Mouse (Mus musculus): ENCODE results near the gene Zfp513. TPM values are rescaled to one million over a fixed set of nuclear protein-coding genes. Genes with fewer than 3 reads are reported as not detected.

Zfp513 gene
- total RNA-seq, 1 experiment from 2014 or later: 5.8 TPM

- ATAC-seq (replicated peaks; ENCODE audit: low read depth, poor library complexity, severe bottlenecking): no peak
These were observed 911 bp downstream of the Zfp513 start for GRCm38 (mm10) chr5:31201042-31201741.

- ATAC-seq (replicated peaks; ENCODE audit: low read depth, poor library complexity, severe bottlenecking): no peak
These were observed 1.8 kb downstream of the Zfp513 start for GRCm38 (mm10) chr5:31200327-31200768.

GRCm38 (mm10) chr5:31199893-31200292, 2.2 kb downstream of the Zfp513 start:
- ATAC-seq (replicated peaks; ENCODE audit: low read depth, poor library complexity, severe bottlenecking): no peak

- no peak for ATAC-seq (replicated peaks; ENCODE audit: low read depth, poor library complexity, severe bottlenecking)
These were observed 2.7 kb downstream of the Zfp513 start for GRCm38 (mm10) chr5:31199321-31199892.

- no peak for ATAC-seq (replicated peaks; ENCODE audit: low read depth, poor library complexity, severe bottlenecking)
These were observed 3.3 kb downstream of the Zfp513 start for GRCm38 (mm10) chr5:31198616-31199320.

GRCm38 (mm10) chr5:31198170-31198569, 3.9 kb downstream of the Zfp513 start:
- ATAC-seq (replicated peaks; ENCODE audit: low read depth, poor library complexity, severe bottlenecking): no peak

GRCm38 (mm10) chr5:31197072-31197471, 5.0 kb downstream of the Zfp513 start:
- ATAC-seq (replicated peaks; ENCODE audit: low read depth, poor library complexity, severe bottlenecking): no peak

- no peak for ATAC-seq (replicated peaks; ENCODE audit: low read depth, poor library complexity, severe bottlenecking)
These were observed 5.9 kb downstream of the Zfp513 start for GRCm38 (mm10) chr5:31196207-31196606.

GRCm38 (mm10) chr5:31195671-31196070, 6.4 kb downstream of the Zfp513 start:
- ATAC-seq (replicated peaks; ENCODE audit: low read depth, poor library complexity, severe bottlenecking): no peak

GRCm38 (mm10) chr5:31194486-31195485, 7.3 kb downstream of the Zfp513 start:
- no peak for ATAC-seq (replicated peaks; ENCODE audit: low read depth, poor library complexity, severe bottlenecking)

GRCm38 (mm10) chr5:31193631-31194281, 8.3 kb downstream of the Zfp513 start:
- ATAC-seq (replicated peaks; ENCODE audit: low read depth, poor library complexity, severe bottlenecking): no peak

- peak; percentile 93 for ATAC-seq (replicated peaks; ENCODE audit: low read depth, poor library complexity, severe bottlenecking)
These were observed 9.0 kb downstream of the Zfp513 start, which contains the start of the genes Snx17 and Eif2b4 for GRCm38 (mm10) chr5:31192939-31193630. Gene Snx17, plus strand, starts transcription at chr5:31193227. Gene Eif2b4, minus strand, starts transcription at chr5:31193430.

GRCm38 (mm10) chr5:31192045-31192938, 9.8 kb downstream of the Zfp513 start:
- peak; percentile 31; the same call in 1 of the 2 replicates for ATAC-seq (replicated peaks; ENCODE audit: low read depth, poor library complexity, severe bottlenecking)

- no peak for ATAC-seq (replicated peaks; ENCODE audit: low read depth, poor library complexity, severe bottlenecking)
These were observed 11.9 kb downstream of the Zfp513 start for GRCm38 (mm10) chr5:31190201-31190600.

GRCm38 (mm10) chr5:31188223-31188840, 13.8 kb downstream of the Zfp513 start:
- ATAC-seq (replicated peaks; ENCODE audit: low read depth, poor library complexity, severe bottlenecking): no peak

- no peak for ATAC-seq (replicated peaks; ENCODE audit: low read depth, poor library complexity, severe bottlenecking)
These were observed 18.4 kb downstream of the Zfp513 start for GRCm38 (mm10) chr5:31183678-31184077.

- ATAC-seq (replicated peaks; ENCODE audit: low read depth, poor library complexity, severe bottlenecking): no peak
These were observed 20.8 kb downstream of the Zfp513 start for GRCm38 (mm10) chr5:31181183-31181770.
